Mouse (Mus musculus): ENCODE data around the gene Zc2hc1b.
A peak's percentile ranks its signal among the peaks of the same experiment; 100 is the strongest.

The Zc2hc1b gene

DNA sequence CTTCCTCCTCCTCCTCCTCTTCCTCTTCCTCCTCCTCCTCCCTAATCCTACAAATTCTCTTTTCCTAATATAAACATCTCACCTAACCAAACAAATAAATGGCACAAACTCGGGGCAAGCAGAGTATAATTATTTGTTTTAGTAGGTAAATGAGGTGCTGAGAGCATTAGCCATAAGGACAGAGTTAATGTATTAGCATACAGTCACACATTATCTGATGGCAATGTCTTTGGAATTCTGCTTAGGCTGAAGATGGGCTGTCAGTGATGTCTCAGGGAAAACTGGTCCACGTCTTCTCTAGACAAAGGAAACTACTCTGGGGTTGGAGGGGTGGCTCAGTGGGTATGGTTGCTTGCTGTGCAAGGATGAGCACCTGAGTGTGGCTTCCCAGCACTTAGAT is 6.4 kb downstream of the Zc2hc1b start:
- no peak for DNase-seq

DNA sequence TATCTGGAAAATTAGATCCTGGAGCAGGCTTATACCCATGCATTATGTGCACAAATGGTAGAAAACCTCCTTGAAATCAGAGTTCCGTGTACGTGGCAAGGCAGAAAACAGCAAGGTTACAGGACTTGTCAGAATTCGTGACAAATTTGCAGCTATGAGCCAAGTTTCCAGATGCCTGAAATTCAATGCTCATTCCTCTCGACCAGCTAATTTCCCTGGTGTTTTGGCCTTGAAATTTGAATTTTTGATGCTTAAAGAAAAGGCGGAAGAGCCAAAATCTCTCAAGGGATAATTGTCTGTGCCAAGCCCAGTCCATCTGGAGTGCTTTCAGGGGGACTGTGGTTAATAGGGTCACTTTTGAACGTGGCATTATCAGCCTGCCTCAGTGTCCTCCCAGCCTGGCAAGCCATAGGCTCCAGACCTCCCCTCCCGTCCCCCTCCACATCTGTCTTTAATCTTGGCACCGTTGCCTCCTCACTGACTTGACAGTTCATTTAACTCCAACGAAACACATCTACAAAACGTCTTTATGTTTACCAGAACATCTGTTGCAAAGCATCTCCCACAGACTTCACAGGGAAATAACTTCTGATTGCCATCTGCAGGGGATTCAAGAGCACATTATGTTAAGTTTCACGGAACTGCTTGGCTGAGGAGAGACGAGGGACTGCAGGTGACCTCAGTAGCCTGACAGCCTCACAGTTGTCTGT is 6.9 kb downstream of the Zc2hc1b start:
- no peak for DNase-seq

DNA sequence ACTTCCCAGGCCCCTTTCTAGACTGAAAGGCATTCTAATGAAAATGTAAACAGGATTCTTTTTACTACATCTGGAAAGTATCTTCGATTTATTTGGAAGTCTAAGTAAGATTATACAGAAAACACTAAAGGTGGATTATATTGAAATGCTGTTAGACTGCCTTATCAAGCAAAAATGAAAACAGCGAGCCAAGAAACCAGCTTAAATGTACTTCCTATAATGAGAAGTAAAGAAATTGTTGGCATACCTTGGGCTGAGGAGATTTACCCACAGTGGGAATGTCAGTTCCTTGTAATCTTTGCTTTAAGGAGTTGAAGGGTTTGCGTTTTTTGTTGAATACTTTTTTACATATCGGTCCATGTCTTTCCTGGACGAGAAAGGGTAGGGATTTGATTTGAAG is 9.4 kb downstream of the Zc2hc1b start:
- DNase-seq = no peak

- DNase-seq = no peak
These were observed 15.8 kb downstream of the Zc2hc1b start for GRCm38 (mm10) chr10:13162031-13162430.

DNA sequence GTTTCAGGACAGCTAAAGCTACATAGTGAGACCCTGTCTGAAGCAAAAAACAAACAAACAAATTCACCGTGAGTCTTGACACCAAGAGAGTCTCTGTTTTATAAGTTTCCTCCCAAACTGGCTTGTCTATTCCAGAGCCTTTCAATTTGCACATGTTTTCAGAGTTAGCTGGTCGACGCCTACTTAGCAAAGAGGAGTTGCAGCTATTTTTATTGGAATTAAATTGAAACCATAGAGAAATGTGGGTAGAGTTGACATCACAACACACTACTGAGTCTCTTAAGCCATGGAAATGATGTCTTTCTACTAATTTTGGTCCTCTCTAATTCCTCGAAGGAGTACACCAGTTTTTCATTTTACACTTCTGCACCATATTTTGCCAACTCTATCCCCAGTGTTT is 16.9 kb downstream of the Zc2hc1b start:
- DNase-seq = no peak

DNA sequence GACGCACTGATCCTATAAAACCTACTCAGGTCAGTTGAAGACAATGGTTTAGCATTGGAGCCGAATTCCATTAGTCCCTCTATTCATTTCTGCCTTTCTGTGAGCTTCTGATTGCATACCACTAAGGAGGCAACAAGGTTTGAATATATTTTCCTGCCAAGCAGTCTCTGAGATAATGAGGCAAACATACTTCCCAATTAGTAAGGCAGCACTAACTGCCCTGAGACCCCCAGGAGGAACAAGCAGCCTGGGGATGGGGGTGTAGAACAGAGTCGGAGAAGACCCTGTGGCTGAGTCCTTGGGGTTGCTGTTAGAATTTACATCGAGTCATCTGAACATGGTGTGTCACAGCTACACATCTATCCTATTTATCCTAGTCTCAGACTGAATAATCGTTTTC is 22.4 kb downstream of the Zc2hc1b start:
- DNase-seq = no peak

- DNase-seq = no peak
These were observed 24.9 kb downstream of the Zc2hc1b start for GRCm38 (mm10) chr10:13152811-13153364.

- DNase-seq = peak; percentile 4
These were observed 26.5 kb downstream of the Zc2hc1b start for GRCm38 (mm10) chr10:13151353-13151752.

DNA sequence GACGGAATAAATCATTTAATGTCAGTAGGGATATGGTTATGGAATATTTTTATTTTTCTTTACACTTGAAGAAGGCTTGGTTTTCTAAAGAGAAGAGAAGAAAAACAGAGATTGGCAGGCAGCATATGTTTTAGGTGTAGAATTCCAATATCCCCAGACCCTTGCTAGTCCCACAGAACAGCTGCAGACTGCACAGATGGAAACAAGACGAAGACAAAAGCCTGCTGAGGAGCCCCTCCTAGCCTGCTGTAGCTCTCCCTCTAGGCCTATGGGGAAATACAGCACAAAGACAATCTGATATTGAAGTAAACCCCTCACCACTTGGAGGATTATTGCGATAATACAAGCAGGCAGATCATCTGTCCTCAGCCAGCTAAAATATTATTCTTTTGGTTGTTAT is 27.4 kb downstream of the Zc2hc1b start:
- DNase-seq = no peak

DNA sequence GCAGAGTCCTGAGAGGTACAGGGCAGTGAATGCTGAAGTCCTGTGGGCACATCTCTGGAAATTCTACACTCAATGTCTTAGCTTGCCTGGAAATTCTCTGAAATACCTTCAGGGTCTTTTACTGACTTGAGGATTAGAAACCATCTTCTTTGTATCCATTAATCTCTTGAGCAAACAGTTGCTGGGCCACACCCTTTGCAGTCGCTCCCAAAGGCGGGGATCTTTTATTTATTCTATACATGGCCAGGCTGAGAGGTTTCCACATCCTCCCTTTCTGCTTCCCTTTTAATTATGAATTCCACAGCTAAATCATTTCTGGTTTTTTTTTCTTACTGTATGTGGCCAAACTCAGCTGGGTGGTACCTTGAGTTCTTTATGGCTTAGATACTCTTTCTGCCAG is 37.4 kb downstream of the Zc2hc1b start:
- DNase-seq = no peak

DNA sequence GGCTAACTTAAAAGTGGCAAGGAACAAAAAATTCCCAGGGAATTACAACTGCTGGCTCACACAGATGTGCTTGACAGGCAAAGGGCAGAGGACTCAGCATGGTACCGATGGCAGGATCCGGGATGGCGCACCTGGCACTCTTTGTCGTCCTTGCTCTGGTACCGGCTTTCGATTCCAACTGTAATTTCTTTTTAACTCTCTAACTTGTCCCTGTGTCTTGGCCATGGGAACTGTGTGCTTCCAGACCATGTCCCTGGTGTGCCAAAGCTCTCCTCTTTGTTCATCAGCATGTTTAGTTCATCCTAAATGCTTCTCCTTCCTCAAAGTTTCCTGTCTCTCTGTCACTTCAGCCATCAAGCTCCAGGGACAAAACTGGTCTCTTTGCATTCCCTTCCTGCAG is 39.9 kb downstream of the Zc2hc1b start:
- no peak for DNase-seq

DNA sequence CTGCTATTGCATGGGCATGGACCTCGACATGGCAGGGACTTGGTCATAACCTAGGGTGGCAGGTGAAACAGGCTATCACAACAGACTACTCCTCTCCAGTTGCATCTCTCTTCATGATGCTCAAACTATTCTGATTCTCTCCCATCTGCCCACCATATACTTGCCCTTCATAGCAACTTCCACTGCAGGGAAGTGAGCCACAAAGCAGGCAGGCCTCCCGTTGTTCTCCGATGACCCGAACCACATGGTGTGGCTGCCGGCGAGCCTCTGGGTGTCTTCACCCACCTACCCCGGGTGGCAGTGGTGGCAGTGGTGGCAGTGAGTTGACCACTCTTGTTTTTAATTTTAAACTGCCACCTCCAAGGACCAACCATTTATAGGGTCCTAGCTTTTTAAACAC is 42.1 kb downstream of the Zc2hc1b start:
- no peak for DNase-seq

- no peak for DNase-seq
These were observed 42.5 kb downstream of the Zc2hc1b start for GRCm38 (mm10) chr10:13135276-13135675.

DNA sequence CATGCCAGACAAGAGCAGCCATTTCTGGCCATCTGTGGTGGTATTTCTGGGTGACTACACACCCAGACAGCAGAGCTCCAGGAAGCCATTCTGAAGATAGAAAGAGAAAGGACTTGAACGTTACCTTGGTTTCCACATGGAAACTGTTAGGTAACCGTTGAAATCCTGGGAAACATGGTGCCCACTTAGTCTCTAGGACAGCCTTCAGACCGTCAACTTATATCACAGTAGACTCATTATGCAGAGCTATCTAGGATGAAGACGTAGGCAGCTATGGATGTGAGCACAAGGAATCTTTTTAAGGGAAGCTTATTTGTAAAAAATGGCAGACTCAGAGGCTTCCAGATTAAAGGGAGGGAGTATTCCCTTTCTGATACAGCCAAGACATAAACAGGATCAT is 44.0 kb downstream of the Zc2hc1b start:
- no peak for DNase-seq

GRCm38 (mm10) chr10:13127946-13128345 is 49.9 kb downstream of the Zc2hc1b start:
- DNase-seq = no peak

GRCm38 (mm10) chr10:13127335-13127734 is 50.5 kb downstream of the Zc2hc1b start:
- DNase-seq = no peak

GRCm38 (mm10) chr10:13125811-13126210 is 52.0 kb downstream of the Zc2hc1b start:
- DNase-seq = no peak

- DNase-seq = no peak
These were observed 58.5 kb downstream of the Zc2hc1b start for GRCm38 (mm10) chr10:13119300-13119699.

GRCm38 (mm10) chr10:13118770-13119102 is 59.1 kb downstream of the Zc2hc1b start:
- no peak for DNase-seq

DNA sequence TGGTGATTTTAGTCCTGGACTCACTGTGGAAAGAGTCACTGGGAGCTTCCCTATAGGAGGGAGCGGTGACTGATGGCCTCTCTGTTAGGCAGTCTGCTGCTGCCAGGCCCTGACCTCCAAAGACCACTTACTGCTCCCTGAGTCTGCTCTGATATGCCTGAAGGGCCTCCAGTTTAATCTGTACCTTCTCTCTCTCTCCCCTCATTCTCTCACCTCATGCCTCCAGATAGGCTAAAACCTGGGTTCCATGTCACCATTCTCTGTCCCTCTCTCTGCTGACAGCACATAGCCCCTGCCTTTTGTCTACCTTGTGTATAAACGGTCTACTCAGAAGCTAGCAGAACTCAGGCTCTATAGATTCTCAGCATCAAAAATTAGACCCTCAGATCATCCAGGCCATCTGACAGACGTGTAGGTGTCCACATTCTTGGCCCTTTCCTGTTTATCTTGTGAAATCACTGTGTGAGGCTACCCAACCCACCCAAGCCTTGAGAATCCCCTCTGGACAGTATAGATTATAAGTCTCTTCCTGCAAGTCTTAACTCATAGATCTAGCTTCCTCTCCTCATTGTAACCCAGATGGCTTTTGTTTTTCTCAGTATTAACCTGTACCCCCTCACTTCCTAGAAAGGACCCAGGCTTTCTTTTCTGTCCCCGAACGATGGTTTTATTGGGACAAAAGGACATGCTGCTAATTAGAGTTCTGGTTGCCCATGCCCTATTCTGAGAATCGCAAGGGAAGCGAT is 59.6 kb downstream of the Zc2hc1b start:
- DNase-seq = no peak

DNA sequence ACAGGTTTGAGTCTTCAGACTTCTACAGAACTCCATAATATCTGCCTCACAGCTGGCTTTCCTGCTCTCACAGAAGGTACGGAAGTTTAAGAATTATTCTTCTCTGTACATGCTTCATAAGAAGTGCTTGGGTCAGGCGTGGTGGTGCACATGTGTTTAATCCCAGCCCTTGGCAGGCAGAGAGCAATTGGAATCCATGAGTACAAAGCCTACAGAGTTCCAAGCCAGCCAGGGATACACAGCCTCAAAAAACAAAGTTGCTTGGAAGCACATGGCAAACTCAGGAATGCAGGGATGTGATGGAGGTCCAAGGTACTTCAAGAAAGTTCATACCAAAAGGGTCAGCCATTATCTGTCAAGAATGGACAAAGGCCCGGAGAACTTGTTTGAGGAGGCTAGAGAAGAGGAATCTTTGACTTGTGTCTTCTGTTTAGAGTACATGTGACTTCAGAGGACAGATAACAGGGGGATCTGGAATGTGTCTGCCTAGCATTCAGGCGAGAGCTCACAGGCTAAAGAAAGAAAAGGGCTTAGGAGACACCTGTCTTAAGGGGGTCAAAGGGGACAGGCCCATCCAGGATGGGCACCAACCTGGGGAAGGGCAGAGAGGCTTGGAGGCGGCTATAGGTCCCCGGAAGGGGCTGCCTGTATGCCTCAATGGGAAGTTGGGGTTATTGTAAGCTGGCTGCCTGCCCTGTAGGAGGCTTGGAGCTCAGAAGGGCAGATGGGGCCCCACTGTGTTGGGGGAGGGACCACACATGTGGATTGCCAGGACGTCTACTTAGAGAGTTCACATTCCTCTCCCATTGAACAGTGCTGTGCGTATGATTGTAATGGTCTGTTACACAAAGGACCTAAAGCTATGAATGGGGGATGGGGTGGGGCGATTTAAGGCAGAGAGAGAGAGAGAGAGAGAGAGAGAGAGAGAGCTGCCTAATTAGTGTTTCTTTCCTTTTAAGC is 60.8 kb downstream of the Zc2hc1b start:
- no peak for DNase-seq

- DNase-seq = no peak
These were observed 62.8 kb downstream of the Zc2hc1b start for GRCm38 (mm10) chr10:13115030-13115429.

- DNase-seq = no peak
These were observed 64.2 kb downstream of the Zc2hc1b start for GRCm38 (mm10) chr10:13113641-13114040.

All from kidney, adult 11 months (tissue).